Mouse (Mus musculus): ENCODE measurements around the gene Nfix.

Nfix gene

GRCm38 (mm10) chr8:84799999-84800831 lies at the start of gene Nfix:
Gene Nfix (minus strand): TSS chr8:84800344.
- peak; percentile 40 for DNase-seq (ENCODE audit: low read depth, low spot score)

- DNase-seq (ENCODE audit: low read depth, low spot score): peak; percentile 69
Observed at GRCm38 (mm10) chr8:84847684-84848435, 47.7 kb upstream of the Nfix start.

- peak; percentile 100 for DNase-seq (ENCODE audit: low read depth, low spot score)
Observed at GRCm38 (mm10) chr8:84846722-84847572, 46.8 kb upstream of the Nfix start, which contains the start of gene Calr. Gene Calr (minus strand): TSS chr8:84846934.

GRCm38 (mm10) chr8:84846094-84846721 lies 46.1 kb upstream of the Nfix start:
- peak; percentile 60 for DNase-seq (ENCODE audit: low read depth, low spot score)

GRCm38 (mm10) chr8:84845355-84846093 lies 45.4 kb upstream of the Nfix start:
- no peak for DNase-seq (ENCODE audit: low read depth, low spot score)

GRCm38 (mm10) chr8:84844397-84845070 lies 44.4 kb upstream of the Nfix start:
- DNase-seq (ENCODE audit: low read depth, low spot score): peak; percentile 61

GRCm38 (mm10) chr8:84841514-84841913 lies 41.4 kb upstream of the Nfix start:
- DNase-seq (ENCODE audit: low read depth, low spot score): no peak

GRCm38 (mm10) chr8:84840248-84840999 lies 40.3 kb upstream of the Nfix start, which contains the start of gene Rad23a:
Gene Rad23a (minus strand): TSS chr8:84840665.
- DNase-seq (ENCODE audit: low read depth, low spot score): peak; percentile 98

- no peak for DNase-seq (ENCODE audit: low read depth, low spot score)
Observed at GRCm38 (mm10) chr8:84839875-84840247, 39.7 kb upstream of the Nfix start.

- no peak for DNase-seq (ENCODE audit: low read depth, low spot score)
Observed at GRCm38 (mm10) chr8:84839411-84839810, 39.3 kb upstream of the Nfix start.

GRCm38 (mm10) chr8:84838513-84838912 lies 38.4 kb upstream of the Nfix start:
- DNase-seq (ENCODE audit: low read depth, low spot score): no peak

GRCm38 (mm10) chr8:84837912-84838470 lies 37.8 kb upstream of the Nfix start:
- DNase-seq (ENCODE audit: low read depth, low spot score): no peak

- peak; percentile 57 for DNase-seq (ENCODE audit: low read depth, low spot score)
Observed at GRCm38 (mm10) chr8:84837149-84837911, 37.2 kb upstream of the Nfix start.

GRCm38 (mm10) chr8:84834866-84835855 lies 35.0 kb upstream of the Nfix start:
- DNase-seq (ENCODE audit: low read depth, low spot score): no peak

- DNase-seq (ENCODE audit: low read depth, low spot score): no peak
Observed at GRCm38 (mm10) chr8:84834002-84834865, 34.1 kb upstream of the Nfix start.
